Mouse (Mus musculus): ENCODE results near the gene Zfand3.

Gene Zfand3

DNA sequence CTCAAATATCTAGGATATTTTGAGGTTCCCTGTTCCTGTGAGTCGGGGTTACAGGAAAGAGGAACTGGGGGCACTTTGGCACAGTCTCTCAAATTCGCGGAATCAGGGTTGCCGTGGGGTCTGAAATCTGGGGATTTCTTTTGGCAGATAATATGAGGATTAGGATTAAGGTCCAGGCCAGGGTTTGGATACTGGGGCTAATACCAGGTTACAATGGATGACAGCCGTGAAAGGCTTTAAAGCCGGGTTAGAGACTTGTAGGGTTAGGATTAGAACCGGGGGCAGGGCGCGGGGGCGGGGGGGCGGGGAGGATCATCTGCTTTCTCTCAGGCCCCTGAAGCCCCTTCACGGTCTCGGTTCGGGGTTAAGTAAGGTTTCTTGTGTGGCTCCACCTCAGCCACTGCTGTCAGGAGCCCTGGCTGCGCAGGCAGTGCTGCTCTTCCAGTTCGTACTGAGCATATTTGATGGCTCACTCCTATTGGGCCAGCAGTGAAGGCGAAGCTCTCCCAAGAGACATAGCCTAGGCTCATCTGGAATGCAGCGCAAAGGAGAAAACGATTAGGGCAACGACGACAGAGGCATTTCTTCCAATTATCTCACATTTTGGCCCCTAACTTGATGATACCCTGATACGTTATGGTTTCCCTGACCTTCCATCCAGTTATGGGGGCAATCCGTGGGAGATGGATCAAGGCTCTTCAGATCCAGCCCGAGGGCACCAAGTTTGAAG, 5.8 kb upstream of the Zfand3 start:
- DNase-seq: no peak

- no peak for DNase-seq
Observed at GRCm38 (mm10) chr17:30005103-30005443, 540 bp downstream of the Zfand3 start.

- peak in 1 of 2 experiments; percentile 41 for DNase-seq
Observed at GRCm38 (mm10) chr17:30005451-30005941, 963 bp downstream of the Zfand3 start.

DNA sequence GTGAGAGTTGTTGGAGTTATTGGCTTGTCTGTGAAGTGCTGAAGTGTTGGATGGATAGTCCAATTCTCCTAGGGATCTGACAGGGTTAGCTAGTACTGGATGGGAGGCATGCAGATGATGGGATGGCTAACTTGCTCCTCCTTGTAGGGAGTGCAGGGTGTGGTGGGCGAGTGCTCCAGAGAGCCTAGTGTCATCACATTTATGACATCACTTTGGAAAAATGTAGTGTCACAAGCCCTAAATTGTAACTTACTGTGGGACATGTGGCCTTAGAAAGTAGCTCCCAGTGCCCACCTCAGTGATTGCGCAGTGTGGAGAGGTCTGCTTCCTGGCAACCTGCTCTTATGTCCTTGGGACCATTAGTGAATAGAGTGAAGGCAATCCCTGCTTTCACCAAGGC, 2.3 kb downstream of the Zfand3 start:
- no peak for DNase-seq

DNA sequence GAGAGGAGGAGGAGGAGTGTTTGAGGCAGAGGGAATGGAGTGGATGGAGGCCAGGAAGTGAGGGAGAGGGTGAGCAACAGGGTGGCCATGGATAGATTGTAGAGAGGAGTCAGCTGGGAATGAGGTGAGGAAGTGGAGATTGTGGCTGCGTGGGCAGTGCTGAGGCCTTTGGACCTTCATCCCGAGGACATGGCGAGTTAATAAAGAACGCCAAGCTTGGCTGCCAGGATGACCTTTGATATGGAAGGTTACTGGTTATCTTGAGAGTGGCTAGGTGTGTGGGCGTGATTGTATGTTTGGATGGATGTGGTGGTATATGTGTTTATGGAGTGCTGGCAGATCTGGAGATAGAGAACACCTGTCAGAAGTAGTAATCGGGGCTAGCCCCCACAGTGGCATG, 3.4 kb downstream of the Zfand3 start:
- DNase-seq: peak; percentile 70 to 76

GRCm38 (mm10) chr17:30008392-30008791, 3.9 kb downstream of the Zfand3 start:
- no peak for DNase-seq

DNA sequence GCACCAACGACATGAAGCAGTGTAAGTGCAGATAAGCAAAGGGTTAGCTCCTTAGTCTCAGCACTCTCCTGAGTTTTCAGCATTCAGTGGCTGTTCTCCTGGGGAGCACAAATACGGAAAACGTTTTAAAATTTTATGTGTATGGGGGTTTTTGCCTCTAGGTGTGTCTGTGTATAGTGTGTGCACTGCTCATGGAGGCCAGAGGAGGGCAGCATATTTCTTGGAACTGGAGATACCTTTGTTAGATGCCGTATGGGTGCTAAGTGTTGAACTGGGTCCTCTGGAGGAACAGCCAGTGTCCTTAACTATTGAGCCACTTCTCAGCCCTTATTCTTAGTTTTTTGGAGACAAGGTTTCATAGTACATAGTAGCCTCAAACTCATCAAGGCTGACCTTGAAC, 10.1 kb downstream of the Zfand3 start:
- DNase-seq: no peak

GRCm38 (mm10) chr17:30018927-30019610, 14.5 kb downstream of the Zfand3 start:
- DNase-seq: no peak

GRCm38 (mm10) chr17:30019942-30020341, 15.4 kb downstream of the Zfand3 start:
- DNase-seq: no peak

GRCm38 (mm10) chr17:30024651-30025050, 20.1 kb downstream of the Zfand3 start:
- DNase-seq: peak; percentile 54 to 83

DNA sequence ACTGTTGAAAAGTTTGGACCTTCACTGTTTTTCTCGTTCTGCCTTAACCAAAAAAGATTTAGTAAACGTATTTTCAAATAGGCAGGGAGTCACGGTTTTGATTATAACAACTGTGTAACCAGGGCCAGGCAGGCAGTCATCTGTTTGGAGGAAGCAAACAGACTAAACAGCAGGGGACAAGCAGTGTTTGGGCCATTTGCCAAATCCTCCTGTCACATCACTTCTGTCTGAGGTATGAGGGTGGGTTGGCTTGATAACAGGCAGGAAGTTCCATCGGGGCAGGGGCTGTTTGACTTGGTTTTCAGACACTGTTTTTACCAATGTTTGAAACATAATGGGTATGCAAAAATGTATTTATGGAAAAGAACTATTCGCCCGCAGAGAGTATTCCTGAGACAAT, 22.1 kb downstream of the Zfand3 start:
- DNase-seq: no peak

DNA sequence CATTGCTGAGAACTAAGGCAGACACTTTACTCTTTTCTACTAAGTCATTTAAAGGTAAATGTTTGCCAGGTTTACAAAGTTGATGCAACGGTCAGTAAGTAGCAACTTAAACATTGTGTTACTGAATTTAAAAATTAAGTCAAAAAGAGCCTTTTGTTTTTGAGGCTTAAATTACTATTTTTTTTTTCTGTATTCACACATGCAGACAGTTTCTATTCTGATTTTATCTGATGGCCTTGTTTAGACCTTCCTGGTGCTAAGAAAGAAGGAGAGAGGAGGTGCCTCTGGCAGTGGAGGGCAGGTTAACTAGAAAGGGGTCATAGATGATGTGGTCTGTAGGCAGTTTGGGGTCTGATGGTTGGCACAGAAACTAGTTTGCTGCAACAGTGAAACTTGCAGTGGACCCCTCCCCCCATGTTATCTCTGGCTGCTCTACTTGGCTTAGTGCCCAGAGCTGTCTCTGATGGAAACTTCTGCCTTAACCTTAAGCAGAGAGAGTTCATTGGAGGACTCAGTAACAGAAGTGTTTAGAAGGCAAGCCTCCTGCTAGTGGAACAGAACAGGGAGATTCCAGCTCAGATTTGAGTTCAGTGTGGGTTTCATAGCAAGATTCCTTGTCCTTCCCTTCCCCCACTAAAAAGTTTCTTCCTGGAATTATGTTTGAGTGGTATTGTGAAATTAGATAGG, 23.0 kb downstream of the Zfand3 start:
- peak; percentile 28 to 43 for DNase-seq

- DNase-seq: no peak
Observed at GRCm38 (mm10) chr17:30029633-30030226, 25.2 kb downstream of the Zfand3 start.

- no peak for DNase-seq
Observed at GRCm38 (mm10) chr17:30032796-30033195, 28.3 kb downstream of the Zfand3 start.

DNA sequence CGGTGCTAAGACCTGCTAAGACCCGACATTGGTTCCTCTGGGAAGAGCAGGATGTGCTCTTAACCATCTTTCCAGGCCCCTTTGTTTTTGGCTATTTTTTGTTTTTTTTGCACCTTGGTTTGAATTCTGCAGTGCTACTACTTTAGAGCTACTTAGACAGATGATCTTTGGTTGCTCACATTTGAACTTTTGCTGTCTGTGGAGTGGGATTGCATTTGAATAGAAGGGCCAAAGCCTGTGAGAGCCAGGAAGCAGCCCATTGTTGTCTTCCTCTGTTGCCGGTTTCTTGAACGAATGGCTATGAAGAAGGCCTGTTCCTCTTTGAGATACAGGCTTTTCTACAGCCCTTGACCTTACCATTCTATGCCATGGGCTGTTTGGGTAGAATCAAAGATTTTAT, 29.5 kb downstream of the Zfand3 start:
- DNase-seq: no peak

GRCm38 (mm10) chr17:30035216-30036005, 30.9 kb downstream of the Zfand3 start:
- no peak for DNase-seq

- DNase-seq: no peak
Observed at GRCm38 (mm10) chr17:30043163-30043822, 38.8 kb downstream of the Zfand3 start.

GRCm38 (mm10) chr17:30045181-30045580, 40.6 kb downstream of the Zfand3 start:
- DNase-seq: peak in 1 of 2 experiments; percentile 21

- DNase-seq: no peak
Observed at GRCm38 (mm10) chr17:30046654-30047053, 42.1 kb downstream of the Zfand3 start.

DNA sequence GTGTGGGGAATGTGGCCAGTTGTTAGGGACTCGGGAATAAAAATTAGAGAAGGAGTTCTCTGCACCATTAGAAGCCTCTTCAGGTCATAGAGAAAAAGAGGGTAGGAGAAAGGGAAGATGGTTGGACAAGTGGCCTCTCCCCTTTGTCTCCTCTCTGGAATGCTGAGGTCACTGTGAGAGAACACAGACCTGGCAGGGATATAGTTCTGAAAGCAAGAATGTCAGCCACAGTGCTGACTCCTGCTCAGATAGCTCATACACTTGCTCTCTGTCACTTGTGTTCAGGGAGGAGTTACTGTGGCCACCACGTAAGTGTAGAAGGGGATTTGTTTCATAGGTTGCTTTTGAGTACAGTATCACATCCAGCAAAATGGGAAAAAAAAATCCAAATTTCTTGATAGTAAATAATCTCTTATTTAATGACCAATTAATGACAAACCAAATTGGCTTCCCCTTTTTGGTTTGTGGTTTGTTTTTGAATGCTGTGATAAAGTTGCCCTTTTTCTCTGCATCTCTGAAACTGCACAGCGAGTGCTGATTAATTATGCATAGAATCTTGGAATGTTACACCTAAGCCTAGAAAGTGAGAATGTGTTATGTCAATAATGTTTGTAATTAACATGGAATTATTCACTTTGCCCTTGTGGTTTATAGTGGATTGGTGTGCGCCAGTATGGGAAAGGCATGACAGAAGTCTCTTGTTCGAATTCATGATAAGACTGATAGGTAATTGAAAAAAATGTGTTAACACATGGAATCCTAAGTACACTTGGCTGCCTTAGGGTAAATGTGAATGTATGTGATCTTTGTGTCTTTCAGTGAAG, 47.2 kb downstream of the Zfand3 start:
- no peak for DNase-seq

- DNase-seq: no peak
Observed at GRCm38 (mm10) chr17:30052347-30052742, 47.8 kb downstream of the Zfand3 start.

Data from kidney, adult 8-10 months (tissue).